Mouse (Mus musculus) kidney, postnatal 10 days (tissue): ENCODE measurements around the gene Napsa.

Experiments
- DNase-seq: peaks from one replicate; pipeline ENCODE4 v3.0.0; 2021; ENCODE audit warnings: mixed read lengths

Gene Napsa

DNA sequence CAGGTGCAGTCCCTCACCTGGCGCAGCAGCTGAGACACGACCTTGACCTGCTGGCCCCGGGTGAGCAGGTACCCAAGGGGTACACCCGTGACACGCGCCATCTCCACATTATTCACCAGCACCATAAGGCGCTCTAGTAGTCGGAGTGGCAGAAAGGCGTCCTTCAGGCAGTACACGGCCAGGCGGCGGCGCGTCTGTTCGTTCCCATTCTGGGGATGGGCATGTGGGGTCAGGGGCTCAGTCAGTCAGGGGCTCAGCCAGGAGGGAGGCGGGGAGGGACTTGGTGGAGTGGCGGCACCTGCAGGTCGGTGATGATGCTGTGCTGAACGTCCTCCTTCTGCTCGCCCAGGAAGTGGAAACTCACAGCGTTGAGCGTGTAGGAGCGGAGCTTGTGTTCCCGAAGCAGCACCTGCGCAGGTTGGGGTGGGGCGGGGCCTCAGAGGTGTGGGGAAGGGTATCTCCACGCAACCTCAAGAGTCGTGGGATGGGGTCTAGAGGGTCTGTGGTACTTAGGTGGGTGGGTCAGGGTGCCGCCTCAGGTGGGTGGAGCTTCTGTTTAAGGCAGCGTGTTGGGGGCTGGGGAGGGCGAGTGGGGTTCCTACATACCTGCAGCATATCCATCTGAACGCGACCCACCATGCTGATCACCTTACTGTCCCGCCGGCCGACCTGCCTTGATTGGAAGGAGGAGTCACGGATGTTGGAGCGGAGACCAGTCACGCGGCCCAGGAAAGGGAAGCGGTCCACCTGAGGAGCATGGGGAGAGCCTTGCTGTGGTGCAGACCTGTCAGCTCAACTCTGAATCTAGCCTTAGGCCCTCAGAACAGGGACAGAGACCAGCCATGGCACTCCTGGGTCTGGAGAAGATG is 33.2 kb upstream of the Napsa start:
- no peak for DNase-seq

DNA sequence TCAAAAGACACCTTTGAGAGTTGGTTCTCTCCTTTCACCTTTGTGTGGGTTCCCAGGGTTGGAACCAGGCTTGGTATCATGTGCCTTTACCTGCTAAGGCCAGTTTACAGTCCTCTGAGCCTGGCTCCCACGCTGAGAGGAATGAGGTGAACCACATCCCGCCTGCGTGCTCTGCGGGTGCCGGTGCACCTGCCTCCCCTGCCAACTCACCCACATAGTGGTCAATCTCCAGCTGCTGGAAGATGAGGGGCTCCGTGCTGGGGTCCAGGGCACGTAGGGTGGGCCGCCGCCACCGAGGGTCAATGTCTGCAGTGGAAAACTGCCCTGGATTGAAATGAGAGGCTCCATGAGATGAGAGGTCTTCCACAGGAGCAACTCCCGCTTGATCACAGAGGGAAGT is 29.6 kb upstream of the Napsa start:
- DNase-seq = no peak

DNA sequence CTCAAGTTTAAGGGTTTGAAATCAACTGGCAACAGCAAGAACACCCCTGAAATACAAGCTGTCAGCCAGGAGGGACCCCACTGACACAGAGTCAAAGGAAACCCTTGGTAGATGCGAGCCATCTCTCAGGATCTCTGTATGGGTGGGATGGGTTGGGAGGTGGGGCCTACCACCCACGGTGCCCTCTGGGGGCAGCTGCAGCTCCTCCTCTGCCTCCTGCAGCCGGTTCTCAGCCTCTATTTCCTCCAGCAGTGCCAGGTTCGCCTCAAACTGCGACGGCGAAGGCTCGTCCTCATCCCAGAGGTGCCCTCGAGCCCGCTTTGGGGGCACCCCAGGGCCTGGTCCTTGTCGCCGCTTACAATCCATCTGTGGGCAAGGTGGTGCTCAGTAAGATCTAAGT is 29.1 kb upstream of the Napsa start:
- no peak for DNase-seq

DNA sequence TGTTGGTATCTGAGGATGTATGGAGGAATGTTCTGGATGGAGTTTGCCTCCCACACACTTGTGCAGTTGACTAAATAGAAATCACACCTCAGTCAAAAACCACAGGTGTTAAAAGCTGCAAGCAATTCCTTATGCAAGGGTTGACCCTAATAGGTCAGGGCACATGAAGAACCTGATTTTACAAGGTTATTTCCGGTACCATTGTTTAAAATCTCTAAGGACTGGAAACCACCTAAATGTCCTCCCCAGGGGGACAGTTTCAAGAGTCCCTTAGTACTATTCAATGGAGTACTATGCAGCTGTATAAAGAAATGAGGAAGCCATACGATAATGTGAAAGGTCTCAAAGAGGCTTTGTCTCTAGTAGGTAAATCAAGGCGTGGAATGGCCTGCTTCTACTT is 25.9 kb upstream of the Napsa start:
- no peak for DNase-seq

DNA sequence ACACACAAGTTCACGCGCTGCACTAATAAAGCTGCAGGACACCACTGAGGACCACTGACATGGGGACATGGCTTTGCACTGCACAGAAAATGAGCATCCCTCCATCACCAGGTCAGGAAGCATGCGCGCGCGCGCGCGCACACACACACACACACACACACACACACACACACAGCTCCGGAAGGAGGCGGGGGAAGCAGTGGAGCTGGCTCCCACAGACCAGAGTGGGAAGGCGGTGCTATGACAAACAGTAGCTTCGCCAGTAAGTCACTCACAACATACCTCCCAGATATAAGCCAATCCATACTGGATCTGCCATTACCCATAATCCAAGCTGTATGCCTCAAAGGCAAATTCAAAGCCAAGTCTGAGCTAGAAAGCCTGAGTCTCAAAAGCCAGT is 25.1 kb upstream of the Napsa start:
- no peak for DNase-seq

DNA sequence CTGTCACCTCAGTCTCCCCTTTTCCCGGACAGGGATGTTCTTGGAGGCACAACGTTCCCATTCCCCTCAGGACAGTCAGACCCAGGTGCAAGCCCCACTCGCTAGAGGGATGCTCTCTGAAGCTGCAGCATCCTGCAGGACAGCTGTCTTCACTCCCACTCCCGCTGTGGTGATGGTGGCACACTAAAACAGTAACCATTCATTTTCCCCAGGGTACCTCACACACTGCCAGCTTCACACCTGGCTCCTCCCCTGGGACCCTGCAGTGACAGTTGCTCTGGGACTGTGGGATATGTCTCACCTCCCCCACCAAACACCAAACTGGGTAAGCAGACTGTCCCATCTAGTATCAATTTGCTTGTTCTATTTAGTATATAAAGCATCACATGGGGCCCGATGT is 24.5 kb upstream of the Napsa start:
- DNase-seq = no peak

DNA sequence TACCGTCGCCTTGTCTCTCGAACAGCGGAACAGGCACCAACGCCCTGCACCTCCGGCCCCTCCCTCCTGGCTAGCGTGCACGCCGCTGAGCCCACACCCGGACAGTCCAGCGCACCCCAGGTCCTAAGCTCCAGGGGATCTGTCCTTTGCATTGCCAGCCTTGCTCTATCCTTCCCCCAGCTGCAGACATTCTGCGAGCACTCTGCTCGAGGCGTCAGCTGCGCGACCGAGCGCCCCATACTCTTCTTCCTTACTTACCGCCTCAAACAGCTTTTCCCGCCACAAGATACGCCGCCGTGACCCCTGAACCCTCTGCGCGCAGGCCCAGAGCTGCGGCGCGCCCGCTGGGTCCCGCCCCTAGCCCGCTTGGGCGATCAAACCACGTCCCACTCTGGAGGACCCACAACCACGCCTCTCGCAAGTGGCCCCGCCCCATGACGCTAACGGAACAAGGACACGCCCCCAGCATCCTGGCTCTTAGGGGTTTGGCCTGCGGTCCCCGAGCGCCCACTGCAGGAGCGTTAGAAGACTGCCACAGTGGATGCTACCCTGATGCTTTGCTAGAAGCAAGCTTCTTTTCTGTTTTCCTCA is 23.6 kb upstream of the Napsa start, which contains the start of gene Pold1:
Pold1 (minus strand) TSS at position 353 of the 591 bp plus-strand sequence.
- peak; percentile 100 for DNase-seq

DNA sequence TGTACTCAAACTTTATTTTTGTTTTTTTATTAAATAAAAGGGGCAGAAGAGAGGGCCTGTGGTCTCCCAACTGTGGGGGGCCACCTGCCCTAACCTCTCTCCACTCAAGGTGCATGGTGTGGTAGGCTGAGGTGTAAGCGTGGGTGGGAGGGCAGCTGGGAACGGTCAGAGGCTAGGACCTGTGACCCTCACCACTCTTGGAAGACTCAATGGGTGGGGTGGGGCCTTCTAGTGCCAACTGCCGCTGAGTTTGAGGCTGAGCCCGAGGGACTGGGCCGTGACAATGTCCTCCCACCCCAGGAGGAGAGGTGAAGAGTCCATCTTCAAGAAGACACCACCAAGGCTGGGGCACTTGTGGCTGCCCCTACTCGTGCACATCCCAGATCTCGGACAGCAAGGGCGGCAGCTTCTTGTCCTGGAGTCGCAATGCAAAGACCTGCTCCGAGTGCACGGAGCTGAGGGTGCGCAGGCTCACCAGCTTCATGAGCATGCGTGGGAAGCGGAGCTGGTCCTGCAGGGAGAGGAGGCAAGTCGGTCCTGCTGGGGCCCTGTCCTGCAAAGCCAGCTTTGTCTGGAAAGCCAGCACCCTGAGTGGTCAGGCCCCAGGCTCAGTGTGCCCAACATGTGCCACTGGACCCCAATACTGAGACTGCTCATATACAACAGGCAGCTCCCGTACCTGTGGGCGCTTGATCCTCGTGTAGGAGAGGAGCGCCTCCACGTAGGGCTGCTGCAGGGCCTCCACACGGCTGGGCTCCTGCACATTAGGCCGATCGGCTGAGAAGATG is 22.4 kb upstream of the Napsa start:
- no peak for DNase-seq

DNA sequence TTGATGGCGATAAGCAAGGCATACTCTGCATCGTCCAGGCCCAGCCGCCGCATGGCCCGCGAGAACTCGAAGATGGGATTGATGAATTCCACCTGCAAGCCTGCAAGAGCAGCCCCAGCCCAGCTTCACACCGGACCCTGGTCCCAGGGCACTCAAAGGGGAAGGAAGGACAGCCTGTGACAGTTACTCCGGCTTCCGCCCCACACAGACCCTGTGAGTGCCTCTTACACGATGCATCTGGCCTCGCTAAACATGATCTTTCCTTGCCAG is 21.8 kb upstream of the Napsa start:
- no peak for DNase-seq

DNA sequence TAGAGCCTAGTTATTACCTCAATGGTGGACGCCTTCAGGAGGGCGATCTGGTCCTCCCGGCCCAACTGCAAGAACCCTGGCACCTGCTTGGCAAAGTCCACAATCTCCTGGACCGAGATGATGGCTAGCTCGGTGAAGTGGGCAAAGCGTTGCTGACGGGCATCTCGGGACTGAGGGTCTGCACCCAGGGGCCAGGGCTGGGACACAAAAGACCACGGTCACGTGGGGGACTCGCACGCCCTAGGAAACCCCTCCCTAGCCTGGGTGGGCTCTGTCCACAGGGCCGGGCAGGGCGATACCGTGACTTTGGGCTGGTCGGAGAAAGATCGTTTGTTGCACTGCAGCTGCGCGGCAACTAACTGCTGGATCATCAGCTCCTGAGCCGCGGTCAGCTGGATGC is 20.9 kb upstream of the Napsa start:
- no peak for DNase-seq

DNA sequence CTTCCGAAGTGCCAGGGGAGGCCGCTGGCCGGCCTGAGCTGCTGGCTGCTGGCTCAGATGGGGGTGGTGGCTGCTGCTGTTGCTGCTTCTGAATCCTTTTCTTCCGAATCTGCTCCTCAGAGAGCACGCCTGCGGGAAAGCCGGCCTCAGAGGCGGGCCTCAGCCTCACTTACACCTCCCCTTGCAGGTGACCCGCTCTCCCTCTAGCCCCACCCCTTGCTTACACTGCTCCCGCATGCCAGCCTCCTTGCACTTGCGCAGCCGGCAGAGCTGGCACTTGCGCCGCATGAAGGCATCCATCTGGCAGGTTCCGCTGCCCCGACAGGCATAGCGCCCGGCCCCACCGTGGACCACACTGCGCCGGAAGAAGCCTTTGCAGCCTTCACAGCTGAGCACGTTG is 20.4 kb upstream of the Napsa start:
- no peak for DNase-seq

DNA sequence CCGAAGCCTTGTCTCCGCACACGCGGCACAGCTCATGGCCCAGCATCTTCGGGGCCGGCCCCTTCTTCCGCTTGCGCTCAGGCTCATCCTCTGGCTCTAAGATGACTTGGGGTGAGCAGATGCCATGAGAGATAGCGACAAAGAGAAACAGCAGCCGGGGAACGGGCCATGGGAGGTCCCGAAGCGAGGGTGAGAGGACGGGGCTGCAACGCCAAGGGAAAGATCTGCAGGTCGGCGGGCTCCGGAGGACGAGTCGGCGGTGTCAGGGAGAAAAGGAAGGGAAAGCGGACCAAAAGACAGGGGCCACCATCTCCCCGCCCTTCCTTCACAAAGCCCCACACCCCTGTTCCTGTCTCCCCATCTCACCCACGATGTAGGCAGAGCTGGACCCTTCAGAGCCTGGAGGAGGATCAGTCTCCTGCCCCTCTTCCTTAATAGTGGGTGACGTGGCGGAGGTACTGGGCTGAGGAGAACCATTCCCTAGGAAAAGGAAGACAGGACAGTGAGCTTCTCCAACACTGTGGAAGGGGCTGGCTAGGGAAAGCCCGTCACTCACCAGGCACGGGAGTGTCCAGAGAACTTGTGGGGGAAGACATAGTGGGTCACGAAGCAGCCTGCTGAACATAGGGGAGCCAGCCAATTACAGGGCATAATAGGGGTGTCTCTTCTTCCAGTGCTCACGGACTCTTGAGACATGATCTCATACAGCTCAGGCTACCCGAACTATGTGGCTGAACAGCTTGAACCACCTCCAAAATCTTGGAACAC is 19.9 kb upstream of the Napsa start:
- no peak for DNase-seq

DNA sequence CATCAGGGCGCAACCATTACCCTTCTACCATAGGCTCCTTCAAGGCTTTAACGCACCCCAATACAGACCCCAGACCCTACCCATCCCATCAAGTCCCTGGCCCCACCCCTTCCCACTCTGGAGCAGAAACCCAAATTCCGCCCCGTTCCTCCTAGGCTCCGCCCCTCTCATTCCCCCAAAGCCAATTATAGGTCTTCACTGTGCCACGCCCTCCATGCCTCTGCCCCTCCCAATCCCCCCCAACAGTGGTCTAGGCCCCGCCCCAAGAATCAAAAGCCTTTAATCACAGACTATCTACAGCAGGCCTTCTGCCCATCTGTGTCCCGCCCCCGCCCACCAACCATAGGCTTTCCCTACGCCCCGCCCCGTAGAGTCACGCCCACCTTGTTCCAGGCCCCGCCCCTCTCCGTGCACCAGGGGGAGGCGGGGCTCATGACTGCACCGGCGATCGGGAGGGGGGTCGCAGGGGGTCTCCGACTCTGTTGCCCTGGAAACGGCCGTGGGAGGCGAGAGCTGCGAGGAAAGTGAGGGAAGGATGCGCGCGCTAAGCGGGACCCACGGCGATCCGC is 18.9 kb upstream of the Napsa start:
- peak; percentile 94 for DNase-seq

DNA sequence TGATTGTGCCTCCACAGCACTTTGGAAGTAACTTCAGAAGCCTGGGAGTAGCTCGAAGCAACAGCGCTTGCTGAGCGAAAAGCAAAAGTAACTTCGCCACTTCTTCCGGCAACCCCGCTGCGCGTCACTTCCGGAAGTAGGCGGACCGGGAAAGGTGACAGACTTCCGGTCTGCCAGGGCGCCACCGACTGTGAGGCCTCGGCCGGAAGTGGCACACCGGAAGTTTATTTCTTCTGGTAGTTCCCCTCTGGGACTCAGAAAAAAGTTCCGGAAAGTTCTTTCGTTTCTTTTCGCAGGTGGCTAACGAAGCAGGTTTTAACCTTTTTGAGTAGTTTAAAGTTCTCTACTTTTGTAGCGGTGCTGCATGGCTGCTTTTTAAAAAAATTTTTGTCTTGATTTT is 18.4 kb upstream of the Napsa start, which contains the start of gene Nr1h2:
Nr1h2 (minus strand) TSS at position 126 of the 400 bp plus-strand sequence.
- peak; percentile 99 for DNase-seq

DNA sequence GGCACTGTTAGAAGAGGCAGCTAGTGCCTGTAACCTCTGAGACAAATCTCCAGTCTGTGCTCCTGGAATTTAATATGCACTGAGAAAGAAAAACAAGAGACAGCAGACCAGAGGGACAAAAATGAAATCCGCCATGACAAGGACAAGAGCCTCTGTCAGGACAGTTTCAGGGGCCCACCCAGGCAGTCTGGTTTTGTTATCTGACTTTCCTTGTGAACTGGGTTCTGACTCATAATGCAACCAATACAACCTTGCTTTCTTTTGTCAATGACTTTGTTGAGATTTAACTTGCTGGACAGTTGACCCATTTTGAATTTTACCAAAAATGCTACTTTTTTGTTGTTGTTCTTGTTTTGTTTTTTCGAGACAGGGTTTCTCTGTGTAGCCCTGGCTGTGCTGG is 14.6 kb upstream of the Napsa start:
- no peak for DNase-seq

DNA sequence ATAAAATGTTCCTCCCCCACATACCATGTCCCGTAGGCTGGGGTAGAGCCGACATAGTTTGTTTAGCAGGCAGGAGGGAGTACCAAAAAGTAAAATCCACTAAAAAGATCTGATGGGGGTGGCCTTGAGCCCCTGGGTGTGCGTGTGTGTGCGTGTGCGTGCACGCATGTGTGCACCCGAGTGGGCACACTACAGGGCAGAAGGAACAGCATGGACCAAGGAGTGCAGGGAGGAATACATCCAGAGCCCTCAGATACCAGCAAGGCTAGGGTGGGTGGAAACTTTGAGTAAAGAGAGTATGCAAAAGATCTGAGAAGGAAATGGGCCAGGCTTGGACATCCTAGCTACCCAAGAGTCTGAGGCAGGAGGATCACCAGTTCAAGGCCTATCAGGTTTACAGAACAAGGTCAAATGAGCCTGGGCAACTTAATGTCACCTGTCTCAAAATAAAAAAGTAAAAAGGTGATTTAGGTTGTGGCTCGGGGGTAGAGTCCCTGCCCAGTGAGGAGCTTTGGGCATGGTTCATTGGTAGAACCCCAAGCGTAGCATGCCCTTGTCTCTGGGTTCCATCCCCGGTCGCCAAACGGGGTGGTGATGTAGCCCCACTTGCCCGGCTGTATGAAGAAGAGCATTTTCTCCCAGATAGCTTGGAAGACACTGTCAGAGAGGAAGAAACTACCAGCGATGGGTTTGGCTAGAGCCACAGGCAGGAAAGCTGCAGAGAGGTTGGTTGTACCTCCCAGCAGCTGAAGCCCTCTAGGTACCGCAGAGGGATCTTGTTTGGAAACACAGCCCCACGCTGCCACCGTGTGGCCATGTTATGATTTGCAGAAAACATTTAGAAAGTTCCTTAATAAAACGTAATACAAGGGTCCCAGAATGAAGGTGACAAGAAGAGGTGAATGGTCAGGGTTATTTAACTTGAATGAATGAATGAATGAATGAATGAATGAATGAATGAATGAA is 11.5 kb upstream of the Napsa start:
- peak; percentile 90 for DNase-seq

DNA sequence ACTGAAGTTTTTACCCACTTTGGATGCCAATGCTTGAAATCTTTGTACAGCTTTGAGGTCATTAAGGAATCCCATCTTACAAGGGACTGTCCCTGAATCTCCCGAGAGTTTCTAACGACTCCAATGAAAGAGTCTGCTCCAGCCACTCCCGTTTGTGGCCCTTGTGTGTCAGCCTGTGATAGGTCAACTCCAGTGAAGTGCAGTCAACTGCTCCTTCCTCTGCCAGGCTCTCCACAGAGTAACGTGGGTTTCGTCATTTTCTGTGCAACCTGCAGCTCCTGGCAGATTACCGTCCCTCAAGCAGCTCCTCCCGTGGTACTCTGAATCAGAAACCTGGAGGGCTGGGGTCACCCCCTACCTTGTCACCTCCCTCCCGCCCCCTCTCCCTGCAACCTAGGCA is 8.9 kb upstream of the Napsa start:
- no peak for DNase-seq

DNA sequence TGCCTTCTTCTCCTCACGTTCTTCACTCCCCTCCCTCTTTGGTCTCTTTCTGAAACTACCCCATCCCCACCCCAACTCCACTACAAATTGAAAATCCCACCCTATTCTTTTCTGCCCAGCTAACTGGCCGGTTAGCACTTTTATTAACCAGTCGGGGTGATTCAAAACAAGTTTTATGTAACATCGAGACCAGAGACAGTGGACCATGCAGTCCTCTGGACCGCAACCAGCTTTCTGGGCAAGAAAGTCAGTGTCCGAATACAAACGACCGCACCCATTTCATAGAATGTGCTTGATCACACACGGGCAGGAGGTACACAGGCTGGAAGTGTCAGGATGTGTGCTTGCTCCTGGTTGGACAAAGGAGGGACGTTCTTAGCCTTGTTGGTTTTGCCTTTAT is 7.7 kb upstream of the Napsa start:
- no peak for DNase-seq

DNA sequence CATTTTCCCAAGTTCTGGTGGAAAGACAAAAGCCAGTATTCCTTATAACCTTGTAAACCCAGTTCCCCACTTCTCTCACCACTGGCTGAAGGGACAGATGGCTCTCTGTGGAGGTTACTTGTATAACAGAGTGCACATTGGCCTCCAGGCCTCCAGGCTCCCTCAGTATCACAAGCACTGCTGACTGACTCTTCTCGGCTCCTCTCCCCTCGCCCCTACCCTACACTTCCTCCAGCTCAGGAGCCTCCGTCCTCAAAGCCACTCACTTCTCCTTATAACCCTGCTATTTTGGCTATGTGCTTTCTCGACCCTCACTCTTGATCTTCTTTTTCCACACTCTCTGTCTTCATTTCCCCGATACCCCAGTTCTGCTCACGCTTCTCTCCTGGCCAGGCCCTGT is 6.8 kb upstream of the Napsa start:
- DNase-seq = no peak

DNA sequence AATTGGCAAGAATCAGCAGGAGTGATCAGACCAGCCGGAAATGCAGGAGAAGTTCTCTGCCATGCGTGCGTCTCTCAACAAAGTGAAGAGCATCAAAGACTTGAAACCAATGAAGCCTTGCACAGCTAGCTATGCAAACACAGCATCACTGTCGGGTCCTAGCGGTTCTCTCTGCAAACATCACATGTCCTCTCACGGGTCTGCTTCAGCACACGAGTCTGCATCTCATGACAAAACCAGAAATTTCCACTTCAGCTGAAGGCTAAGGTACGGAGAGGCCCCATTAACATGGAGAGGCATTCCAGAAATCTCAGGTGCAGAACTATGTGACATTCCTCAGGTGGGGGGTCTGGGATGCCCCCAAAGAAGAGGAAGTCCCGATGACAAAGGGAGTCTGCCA is 3.4 kb upstream of the Napsa start:
- DNase-seq = no peak

DNA sequence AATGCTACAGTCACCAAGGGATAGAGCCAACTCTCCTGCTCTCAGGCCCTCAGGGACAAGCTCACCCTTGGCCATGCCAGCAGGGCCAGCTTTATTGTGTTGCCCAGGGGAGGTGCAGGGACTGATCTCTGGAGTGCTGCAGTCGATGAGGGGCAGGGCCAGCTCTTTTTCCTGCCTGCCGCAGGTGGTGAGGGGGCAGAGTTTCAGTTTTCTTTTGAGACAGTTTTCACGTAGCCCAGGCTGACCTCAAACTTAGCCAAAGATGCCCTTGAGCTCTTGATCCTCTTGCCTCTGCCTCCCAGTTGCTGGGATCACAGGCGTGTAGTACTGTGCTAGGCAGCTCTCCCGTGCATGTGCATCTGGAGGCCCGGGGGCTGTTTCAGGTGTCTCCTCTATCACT is 1.2 kb upstream of the Napsa start:
- DNase-seq = no peak

DNA sequence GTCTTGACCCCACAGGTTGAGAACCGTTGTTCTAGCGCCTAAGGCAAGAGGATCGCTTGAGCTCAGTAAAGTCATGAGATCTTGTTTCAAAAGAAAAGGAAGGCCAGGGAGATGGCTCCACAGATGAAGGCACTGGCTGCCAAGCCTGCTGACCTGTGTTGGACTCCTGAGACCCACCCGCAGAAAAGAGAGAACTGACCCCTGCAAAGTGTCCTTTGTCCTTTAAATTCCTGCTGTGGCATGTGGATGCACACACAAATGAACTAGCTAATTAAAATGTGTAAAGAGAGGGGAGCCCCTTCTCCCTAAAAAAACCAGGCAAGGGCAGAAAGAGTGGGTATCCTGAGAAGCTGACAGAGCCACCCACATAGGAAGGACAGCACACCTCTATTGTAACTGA is 369 bp upstream of the Napsa start:
- peak; percentile 33 for DNase-seq
